Mouse (Mus musculus) ES-E14 (cell line): ENCODE results near the gene Gpatch3. TPM values are rescaled to one million over a fixed set of nuclear protein-coding genes. Genes with fewer than 3 reads are reported as not detected.

Experiments
- DNase-seq: peaks from one replicate; pipeline ENCODE4 v3.0.0-alpha.2; 2013; ENCODE audit warnings: low read depth, low spot score
- H3K27ac ChIP-seq: 2 replicates; pipeline ENCODE4 v1.5.1; 2012; ENCODE audit warnings: low read depth, mild to moderate bottlenecking, low read length, moderate library complexity, mixed read lengths; ENCODE audit not compliant: poor library complexity, insufficient read depth, severe bottlenecking
- H3K36me3 ChIP-seq: 2 replicates; pipeline ENCODE4 v1.6.1; 2012; ENCODE audit warnings: mild to moderate bottlenecking, low read length, moderate library complexity, mixed read lengths; ENCODE audit not compliant: control insufficient read depth, poor library complexity, insufficient read depth, severe bottlenecking
- H3K4me1 ChIP-seq, 2 experiments: fragments of 150-350 bp in 1 of 2; sonication (generic) in 1 of 2; 2 replicates each; pipeline ENCODE4 v1.6.1; 2012; ENCODE audit warnings: low read length in 2 of 2, mild to moderate bottlenecking in 1 of 2, mixed read lengths in 1 of 2; ENCODE audit not compliant: control insufficient read depth in 2 of 2, insufficient read depth in 2 of 2, poor library complexity in 1 of 2
- H3K4me3 ChIP-seq, 2 experiments: fragments of 150-350 bp in 1 of 2; sonication (generic) in 1 of 2; 2 replicates each; pipeline ENCODE4 v1.5.1; 2012; ENCODE audit warnings: low read length in 2 of 2, low read depth in 1 of 2, mild to moderate bottlenecking in 1 of 2, mixed read lengths in 1 of 2; ENCODE audit not compliant: insufficient read depth in 1 of 2, poor library complexity in 1 of 2, severe bottlenecking in 1 of 2
- H3K9ac ChIP-seq: 2 replicates; pipeline ENCODE4 v1.6.1; 2012; ENCODE audit warnings: low read depth, mild to moderate bottlenecking, low read length, mixed read lengths; ENCODE audit not compliant: poor library complexity, insufficient read depth, severe bottlenecking
- H3K9me3 ChIP-seq: fragments of 150-350 bp; sonication (generic); 2 replicates; pipeline ENCODE4 v1.6.1; 2012; ENCODE audit warnings: low read depth, mild to moderate bottlenecking, low read length; ENCODE audit not compliant: control insufficient read depth, insufficient read depth
- CHD2 ChIP-seq: IDR thresholded peaks from 2 replicates; pipeline ENCODE4 v1.6.1; 2014; ENCODE audit warnings: mild to moderate bottlenecking, low read depth, low read length, inconsistent platforms
- HCFC1 ChIP-seq: IDR thresholded peaks from 2 replicates; pipeline ENCODE4 v1.6.1; 2012; ENCODE audit warnings: low read length, inconsistent platforms, borderline replicate concordance; ENCODE audit not compliant: insufficient read depth
- MAFK ChIP-seq: IDR thresholded peaks from 2 replicates; pipeline ENCODE4 v1.6.1; 2014; ENCODE audit warnings: mild to moderate bottlenecking, low read depth, low read length, inconsistent platforms; ENCODE audit not compliant: insufficient read depth
- ZC3H11A ChIP-seq: IDR thresholded peaks from 2 replicates; pipeline ENCODE4 v1.6.1; 2012; ENCODE audit warnings: low read depth, mild to moderate bottlenecking, inconsistent platforms, low read length, borderline replicate concordance
- ZNF384 ChIP-seq: IDR thresholded peaks from 2 replicates; pipeline ENCODE4 v1.6.1; 2012; ENCODE audit warnings: low read depth, low read length, inconsistent platforms
- in situ Hi-C, 2 experiments: fragments of 600-800 bp; cut with MboI; formaldehyde crosslinking; loops; one replicate each; pipeline ENCODE4 v1.15.1; 2025; ENCODE audit warnings: low sequenced_read_pairs in 2 of 2, inconsistent platforms in 1 of 2; ENCODE audit not compliant: unreplicated experiment in 2 of 2
- total RNA-seq: library from RNA; depleted of rRNA; stranded (reverse); fragments of 300-350 nt; gene quantifications from 2 replicates; pipeline ENCODE4 v1.2.3, GENCODE M21; 2012

The Gpatch3 gene
- total RNA-seq, 1 experiment, result 19.9 TPM

DNA sequence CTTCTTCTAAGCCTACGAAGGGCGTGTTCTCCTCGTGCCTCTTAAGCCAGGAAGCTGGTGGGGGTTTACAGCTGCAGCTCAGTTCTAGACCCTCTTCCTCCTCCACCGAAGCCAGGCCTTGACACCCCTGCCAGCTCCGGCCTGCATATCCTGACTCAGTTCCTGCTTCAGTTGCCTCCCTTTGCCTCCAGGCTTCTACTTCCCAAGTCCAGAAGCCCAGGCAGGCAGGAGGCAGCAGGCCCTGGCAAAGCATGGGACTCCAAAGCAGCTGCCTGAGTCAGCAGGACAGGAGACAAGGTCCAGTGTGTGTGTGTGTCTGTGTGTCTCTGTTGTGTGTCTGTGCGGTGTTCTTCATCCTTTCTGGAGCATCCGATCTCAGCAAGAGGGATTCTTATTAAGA is 29.6 kb downstream of the Gpatch3 start:
- no peak overlapping the region; the same call in 1 of the 2 replicates for H3K9ac ChIP-seq
- TF ChIP-seq MAFK (no peak), ZNF384 (no peak), CHD2 (no peak), ZC3H11A (no peak), HCFC1 (no peak)
- H3K36me3 ChIP-seq, result peaks cover 24% of the 10 kb centered on the region
- H3K9me3 ChIP-seq, result no peaks in the 10 kb centered on the region
- H3K4me3 ChIP-seq, result no peak overlapping the region
- peak overlapping the region; percentile 56 for H3K27ac ChIP-seq
- DNase-seq, result no peak
- H3K4me1 ChIP-seq, result peaks cover 15 to 45% of the 10 kb centered on the region in 2 experiments
- in situ Hi-C loops, result no loop called here

DNA sequence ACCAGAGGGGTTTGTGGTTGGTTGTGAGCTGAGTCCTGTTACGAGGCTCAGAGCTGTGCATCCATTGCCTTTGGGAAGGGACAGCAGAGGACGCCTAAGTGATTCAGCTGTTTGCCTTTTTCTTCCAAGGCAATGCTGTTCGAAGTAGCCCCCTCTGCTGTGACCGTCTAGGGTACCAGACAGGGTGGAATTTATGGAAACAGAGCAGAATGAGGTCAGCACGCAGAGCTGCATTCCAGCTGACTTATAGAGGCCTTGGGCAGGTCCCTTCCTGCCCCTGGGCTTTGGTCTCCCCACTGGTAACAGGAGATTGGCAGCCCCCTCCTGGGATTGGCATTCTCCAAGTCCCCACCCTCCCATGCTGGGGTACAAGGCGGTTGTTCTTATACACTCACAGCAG is 30.3 kb downstream of the Gpatch3 start:
- no peak overlapping the region; the same call in 1 of the 2 replicates for H3K9ac ChIP-seq
- in situ Hi-C loops, result no loop called here
- H3K36me3 ChIP-seq, result peaks cover 24% of the 10 kb centered on the region
- TF ChIP-seq HCFC1 (no peak), ZC3H11A (no peak), CHD2 (no peak), ZNF384 (no peak), MAFK (no peak)
- DNase-seq, result no peak
- H3K4me3 ChIP-seq, result no peak overlapping the region
- peak overlapping the region; percentile 64 for H3K27ac ChIP-seq
- no peaks in the 10 kb centered on the region for H3K9me3 ChIP-seq
- H3K4me1 ChIP-seq, result peaks cover 16 to 45% of the 10 kb centered on the region in 2 experiments

DNA sequence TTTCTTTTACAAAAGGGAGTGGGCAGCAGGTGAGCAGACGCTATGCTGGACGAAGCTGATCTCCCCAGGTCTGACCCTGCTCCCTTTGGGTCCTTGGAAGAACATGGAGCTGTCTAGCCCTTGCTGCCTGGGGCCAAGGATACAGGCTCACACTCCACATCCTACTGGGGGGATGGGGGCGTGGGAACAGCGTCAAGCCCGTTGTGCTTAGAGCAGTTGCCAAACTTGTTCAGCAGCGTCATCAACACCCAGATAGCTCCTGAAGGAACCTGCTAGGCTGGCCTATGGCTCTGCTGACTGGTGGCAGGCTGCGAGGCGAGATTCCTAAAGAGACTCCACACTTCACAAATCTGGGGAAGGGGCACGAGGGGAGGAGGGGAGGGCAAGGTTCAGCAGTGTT is 30.8 kb downstream of the Gpatch3 start:
- no peak for DNase-seq
- no peak for TF ChIP-seq MAFK
- no peak for TF ChIP-seq CHD2
- TF ChIP-seq ZC3H11A, result no peak
- TF ChIP-seq HCFC1, result no peak
- no peaks in the 10 kb centered on the region for H3K9me3 ChIP-seq
- in situ Hi-C loops, result no loop called here
- peaks cover 27% of the 10 kb centered on the region for H3K36me3 ChIP-seq
- peaks cover 17 to 42% of the 10 kb centered on the region in 2 experiments for H3K4me1 ChIP-seq
- H3K9ac ChIP-seq, result peak overlapping the region; percentile 58
- H3K4me3 ChIP-seq, result peak overlapping the region in 1 of 2 experiments; percentile 9; a peak in 1 of 4 replicates
- H3K27ac ChIP-seq, result peak overlapping the region; percentile 64

DNA sequence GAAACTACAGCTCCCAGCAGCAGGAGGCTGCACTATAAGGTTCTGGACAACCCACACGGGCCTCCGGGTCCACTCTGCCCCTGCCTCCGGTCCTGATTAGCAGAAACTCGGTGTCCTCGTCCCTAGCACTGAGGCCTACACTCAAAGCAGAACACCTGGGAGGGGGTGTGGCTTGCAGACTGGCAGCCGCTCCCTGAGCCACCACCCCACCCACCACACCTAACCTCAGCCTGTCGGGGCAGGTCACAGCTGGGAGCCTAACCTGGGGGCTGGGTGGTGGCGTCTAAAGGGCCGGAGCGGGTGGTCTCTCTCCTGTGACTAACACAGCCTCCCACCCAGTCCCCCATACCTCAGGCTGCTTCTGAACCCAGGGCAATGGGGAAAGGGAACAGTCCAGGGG is 32.7 kb downstream of the Gpatch3 start:
- in situ Hi-C loops, result no loop called here
- H3K9ac ChIP-seq, result no peak overlapping the region
- no peak for DNase-seq
- TF ChIP-seq ZNF384, result no peak
- peaks cover 31% of the 10 kb centered on the region for H3K36me3 ChIP-seq
- H3K9me3 ChIP-seq, result no peaks in the 10 kb centered on the region
- peaks cover 17 to 39% of the 10 kb centered on the region in 2 experiments for H3K4me1 ChIP-seq
- H3K27ac ChIP-seq, result 0 out of 2 replicates have a peak overlapping the region, but pooled peaks have one; percentile 15
- H3K4me3 ChIP-seq, result no peak overlapping the region

DNA sequence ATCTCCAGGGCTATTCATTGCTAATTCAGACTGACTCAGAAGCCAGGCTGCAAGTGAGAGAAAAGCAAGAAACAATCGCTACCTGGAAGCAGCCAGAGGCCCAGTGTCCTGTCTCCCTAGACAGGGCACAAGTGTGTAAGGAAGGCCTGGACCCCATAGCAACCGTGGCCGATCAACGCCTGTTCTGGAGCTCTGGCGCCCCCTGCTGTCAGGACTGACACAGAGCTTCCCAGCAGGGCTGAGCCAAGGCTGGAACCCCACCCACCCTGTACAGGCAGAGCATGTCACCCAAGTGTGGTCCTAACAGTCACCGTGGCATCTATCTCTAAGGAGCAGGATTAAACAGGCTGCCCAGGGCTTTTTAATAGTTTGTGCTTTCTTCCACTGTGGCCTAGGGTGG is 35.2 kb downstream of the Gpatch3 start:
- Histone ChIP-seq H3K9me3 (no peaks in the 10 kb centered on the region), H3K36me3 (peaks cover 42% of the 10 kb centered on the region), H3K4me1 (peaks cover 16 to 32% of the 10 kb centered on the region in 2 experiments), H3K27ac (no peak overlapping the region), H3K4me3 (no peak overlapping the region), H3K9ac (no peak overlapping the region)
- DNase-seq, result peak; percentile 75
- in situ Hi-C loops, result no loop called here
- TF ChIP-seq ZC3H11A (0 out of 2 replicates have a peak, but pooled peaks have one; percentile 30), HCFC1 (no peak)
